Mouse (Mus musculus) cerebellum, adult 2 months (tissue): Measurements from ENCODE around the gene Iyd.

ENCODE experiments used
- CTCF ChIP-seq: fragments of 200-500 bp; IDR thresholded peaks from 2 replicates; pipeline ENCODE4 v1.5.1; 2011; ENCODE audit warnings: low read depth, mild to moderate bottlenecking, control low read depth, low read length, moderate library complexity, borderline replicate concordance; ENCODE audit not compliant: insufficient read depth
- POLR2A ChIP-seq: fragments of 200-500 bp; IDR thresholded peaks from 2 replicates; pipeline ENCODE4 v1.6.1; 2011; ENCODE audit warnings: low read length, control low read depth, borderline replicate concordance; ENCODE audit not compliant: insufficient read depth

- TF ChIP-seq POLR2A (no peak), CTCF (no peak)
Observed at GRCm38 (mm10) chr10:3565126-3565525, 25.1 kb downstream of the Iyd start.
